Mouse (Mus musculus) inflammation-experienced regulatory T-cells, adult 6 months (primary cell): ENCODE measurements around the gene Cplx3. TPM values are rescaled to one million over a fixed set of nuclear protein-coding genes. Genes with fewer than 3 reads are reported as not detected.
A peak's percentile ranks its signal among the peaks of the same experiment; 100 is the strongest.

Source experiments
- ATAC-seq: one replicate; pipeline ENCODE4 v1.8.0; 2017
- polyA plus RNA-seq, 3 experiments: library from polyadenylated mRNA; unstranded; fragments of 100-300 nt; shearing (Covaris generic); gene quantifications; one replicate each; pipeline ENCODE4 v1.2.1; 2017

The Cplx3 gene
- not detected for polyA plus RNA-seq

GRCm38 (mm10) chr9:57606139-57606851 lies at the start of gene Cplx3:
Gene Cplx3, minus strand, starts transcription at chr9:57606281.
- ATAC-seq, result no peak

- ATAC-seq, result peak; percentile 70
Measured at GRCm38 (mm10) chr9:57655749-57656148, 49.7 kb upstream of the Cplx3 start.

GRCm38 (mm10) chr9:57654966-57655365 lies 48.9 kb upstream of the Cplx3 start:
- ATAC-seq, result no peak

- no peak for ATAC-seq
Measured at GRCm38 (mm10) chr9:57653283-57653682, 47.2 kb upstream of the Cplx3 start, which contains the start of gene Csk. Gene Csk, minus strand, starts transcription at chr9:57653631.

- no peak for ATAC-seq
Measured at GRCm38 (mm10) chr9:57652855-57653254, 46.8 kb upstream of the Cplx3 start.

- ATAC-seq, result no peak
Measured at GRCm38 (mm10) chr9:57652351-57652750, 46.3 kb upstream of the Cplx3 start.

GRCm38 (mm10) chr9:57650786-57651311 lies 44.8 kb upstream of the Cplx3 start:
- peak; percentile 54 for ATAC-seq

GRCm38 (mm10) chr9:57650130-57650785 lies 44.2 kb upstream of the Cplx3 start:
- no peak for ATAC-seq

- ATAC-seq, result peak; percentile 37
Measured at GRCm38 (mm10) chr9:57647286-57648108, 41.4 kb upstream of the Cplx3 start.

- peak; percentile 45 for ATAC-seq
Measured at GRCm38 (mm10) chr9:57646551-57647103, 40.5 kb upstream of the Cplx3 start.

GRCm38 (mm10) chr9:57644944-57645893 lies 39.1 kb upstream of the Cplx3 start:
- ATAC-seq, result peak; percentile 47

- ATAC-seq, result no peak
Measured at GRCm38 (mm10) chr9:57644442-57644943, 38.4 kb upstream of the Cplx3 start.

GRCm38 (mm10) chr9:57643856-57644180 lies 37.7 kb upstream of the Cplx3 start:
- no peak for ATAC-seq

- ATAC-seq, result no peak
Measured at GRCm38 (mm10) chr9:57643169-57643855, 37.2 kb upstream of the Cplx3 start.

GRCm38 (mm10) chr9:57641775-57642550 lies 35.9 kb upstream of the Cplx3 start:
- no peak for ATAC-seq

- ATAC-seq, result no peak
Measured at GRCm38 (mm10) chr9:57641022-57641421, 34.9 kb upstream of the Cplx3 start.

- ATAC-seq, result peak; percentile 88
Measured at GRCm38 (mm10) chr9:57640384-57640783, 34.3 kb upstream of the Cplx3 start.

- ATAC-seq, result no peak
Measured at GRCm38 (mm10) chr9:57639661-57640328, 33.7 kb upstream of the Cplx3 start.
